Mouse (Mus musculus): ENCODE results near the gene Tectb. TPM values are rescaled to one million over a fixed set of nuclear protein-coding genes. Genes with fewer than 3 reads are reported as not detected.

Gene Tectb
- polyA plus RNA-seq, 1 experiment from 2014 or later, result not detected

- Histone ChIP-seq H3K36me3 (ENCODE audit: control insufficient read depth, insufficient read depth) (no peaks in the 10 kb centered on the region), H3K4me2 (ENCODE audit: low read depth, low read length) (no peak overlapping the region), H3K9ac (ENCODE audit: low read length) (no peak overlapping the region), H3K9me3 (replicated peaks; ENCODE audit: control insufficient read depth, low read length) (no peaks in the 10 kb centered on the region), H3K27ac (ENCODE audit: low read length) (no peak overlapping the region), H3K4me3 (ENCODE audit: low read length) (no peak overlapping the region), H3K4me1 (ENCODE audit: control insufficient read depth, insufficient read depth, low read length) (no peaks in the 10 kb centered on the region), H3K27me3 (ENCODE audit: control insufficient read depth, insufficient read depth, low read length) (peaks cover 4% of the 10 kb centered on the region; the same call in 1 of the 2 replicates)
- 69% methylated on average over 4 of the region's 4 CpGs for WGBS
- no peak for ATAC-seq (replicated peaks; ENCODE audit: extremely low read depth, insufficient read depth, low FRiP score)
Measured at GRCm38 (mm10) chr19:55208654-55209053, 28.1 kb downstream of the Tectb start.

GRCm38 (mm10) chr19:55209084-55209483 lies 28.6 kb downstream of the Tectb start:
- Histone ChIP-seq H3K9ac (ENCODE audit: low read length) (no peak overlapping the region), H3K27me3 (ENCODE audit: control insufficient read depth, insufficient read depth, low read length) (peaks cover 4% of the 10 kb centered on the region; the same call in 1 of the 2 replicates), H3K36me3 (ENCODE audit: control insufficient read depth, insufficient read depth) (no peaks in the 10 kb centered on the region), H3K4me3 (ENCODE audit: low read length) (no peak overlapping the region), H3K27ac (ENCODE audit: low read length) (no peak overlapping the region), H3K9me3 (replicated peaks; ENCODE audit: control insufficient read depth, low read length) (no peaks in the 10 kb centered on the region), H3K4me1 (ENCODE audit: control insufficient read depth, insufficient read depth, low read length) (no peaks in the 10 kb centered on the region), H3K4me2 (ENCODE audit: low read depth, low read length) (no peak overlapping the region)
- WGBS, result 75% methylated on average over 3 of the region's 3 CpGs
- no peak for ATAC-seq (replicated peaks; ENCODE audit: extremely low read depth, insufficient read depth, low FRiP score)

GRCm38 (mm10) chr19:55211698-55212097 lies 31.2 kb downstream of the Tectb start:
- H3K27me3 ChIP-seq (ENCODE audit: control insufficient read depth, insufficient read depth, low read length), result peaks cover 4% of the 10 kb centered on the region; the same call in 1 of the 2 replicates
- no peaks in the 10 kb centered on the region for H3K9me3 ChIP-seq (replicated peaks; ENCODE audit: control insufficient read depth, low read length)
- H3K4me1 ChIP-seq (ENCODE audit: control insufficient read depth, insufficient read depth, low read length), result no peaks in the 10 kb centered on the region
- H3K4me3 ChIP-seq (ENCODE audit: low read length), result no peak overlapping the region
- H3K36me3 ChIP-seq (ENCODE audit: control insufficient read depth, insufficient read depth), result no peaks in the 10 kb centered on the region
- no peak overlapping the region for H3K27ac ChIP-seq (ENCODE audit: low read length)
- no peak overlapping the region for H3K9ac ChIP-seq (ENCODE audit: low read length)
- H3K4me2 ChIP-seq (ENCODE audit: low read depth, low read length), result no peak overlapping the region
- ATAC-seq (replicated peaks; ENCODE audit: extremely low read depth, insufficient read depth, low FRiP score), result no peak
- 70% methylated on average over 1 of the region's 1 CpGs for WGBS

- no peak overlapping the region for H3K4me2 ChIP-seq (ENCODE audit: low read depth, low read length)
- H3K9ac ChIP-seq (ENCODE audit: low read length), result no peak overlapping the region
- H3K27me3 ChIP-seq (ENCODE audit: control insufficient read depth, insufficient read depth, low read length), result no peaks in the 10 kb centered on the region
- no peaks in the 10 kb centered on the region for H3K36me3 ChIP-seq (ENCODE audit: control insufficient read depth, insufficient read depth)
- H3K4me1 ChIP-seq (ENCODE audit: control insufficient read depth, insufficient read depth, low read length), result peaks cover 2% of the 10 kb centered on the region; the same call in 1 of the 2 replicates
- H3K27ac ChIP-seq (ENCODE audit: low read length), result no peak overlapping the region
- no peak overlapping the region for H3K4me3 ChIP-seq (ENCODE audit: low read length)
- ATAC-seq (replicated peaks; ENCODE audit: extremely low read depth, insufficient read depth, low FRiP score), result no peak
- WGBS, result 68% methylated on average over 12 of the region's 12 CpGs
- H3K9me3 ChIP-seq (replicated peaks; ENCODE audit: control insufficient read depth, low read length), result no peaks in the 10 kb centered on the region
Measured at GRCm38 (mm10) chr19:55213617-55214340, 33.2 kb downstream of the Tectb start.

- 92% methylated on average over 4 of the region's 4 CpGs for WGBS
- Histone ChIP-seq H3K27ac (ENCODE audit: low read length) (no peak overlapping the region), H3K9ac (ENCODE audit: low read length) (no peak overlapping the region), H3K27me3 (ENCODE audit: control insufficient read depth, insufficient read depth, low read length) (no peaks in the 10 kb centered on the region; the same call in 1 of the 2 replicates), H3K9me3 (replicated peaks; ENCODE audit: control insufficient read depth, low read length) (no peaks in the 10 kb centered on the region), H3K4me2 (ENCODE audit: low read depth, low read length) (no peak overlapping the region), H3K4me3 (ENCODE audit: low read length) (no peak overlapping the region), H3K36me3 (ENCODE audit: control insufficient read depth, insufficient read depth) (no peaks in the 10 kb centered on the region), H3K4me1 (ENCODE audit: control insufficient read depth, insufficient read depth, low read length) (peaks cover 6% of the 10 kb centered on the region; the same call in 1 of the 2 replicates)
- no peak for ATAC-seq (replicated peaks; ENCODE audit: extremely low read depth, insufficient read depth, low FRiP score)
Measured at GRCm38 (mm10) chr19:55216876-55217275, 36.3 kb downstream of the Tectb start.

- peaks cover 3% of the 10 kb centered on the region; the same call in 1 of the 2 replicates for H3K27me3 ChIP-seq (ENCODE audit: control insufficient read depth, insufficient read depth, low read length)
- H3K4me1 ChIP-seq (ENCODE audit: control insufficient read depth, insufficient read depth, low read length), result peaks cover 6% of the 10 kb centered on the region; the same call in 1 of the 2 replicates
- H3K36me3 ChIP-seq (ENCODE audit: control insufficient read depth, insufficient read depth), result no peaks in the 10 kb centered on the region
- ATAC-seq (replicated peaks; ENCODE audit: extremely low read depth, insufficient read depth, low FRiP score), result no peak
- H3K27ac ChIP-seq (ENCODE audit: low read length), result no peak overlapping the region
- 64% methylated on average over 9 of the region's 9 CpGs for WGBS
- no peak overlapping the region for H3K9ac ChIP-seq (ENCODE audit: low read length)
- H3K4me2 ChIP-seq (ENCODE audit: low read depth, low read length), result no peak overlapping the region
- H3K4me3 ChIP-seq (ENCODE audit: low read length), result no peak overlapping the region
- no peaks in the 10 kb centered on the region for H3K9me3 ChIP-seq (replicated peaks; ENCODE audit: control insufficient read depth, low read length)
Measured at GRCm38 (mm10) chr19:55217365-55217764, 36.8 kb downstream of the Tectb start.

GRCm38 (mm10) chr19:55218192-55218739 lies 37.7 kb downstream of the Tectb start:
- Histone ChIP-seq H3K4me2 (ENCODE audit: low read depth, low read length) (peak overlapping the region; percentile 76), H3K9me3 (replicated peaks; ENCODE audit: control insufficient read depth, low read length) (no peaks in the 10 kb centered on the region), H3K4me3 (ENCODE audit: low read length) (peak overlapping the region; percentile 52), H3K9ac (ENCODE audit: low read length) (peak overlapping the region; percentile 63), H3K4me1 (ENCODE audit: control insufficient read depth, insufficient read depth, low read length) (peaks cover 6% of the 10 kb centered on the region; the same call in 1 of the 2 replicates), H3K27me3 (ENCODE audit: control insufficient read depth, insufficient read depth, low read length) (peaks cover 3% of the 10 kb centered on the region; the same call in 1 of the 2 replicates), H3K36me3 (ENCODE audit: control insufficient read depth, insufficient read depth) (no peaks in the 10 kb centered on the region), H3K27ac (ENCODE audit: low read length) (no peak overlapping the region)
- peak; percentile 74 for ATAC-seq (replicated peaks; ENCODE audit: extremely low read depth, insufficient read depth, low FRiP score)
- WGBS, result 3% methylated on average over 20 of the region's 20 CpGs

GRCm38 (mm10) chr19:55218741-55219221 lies 38.2 kb downstream of the Tectb start:
- 13% methylated on average over 12 of the region's 12 CpGs for WGBS
- no peaks in the 10 kb centered on the region for H3K36me3 ChIP-seq (ENCODE audit: control insufficient read depth, insufficient read depth)
- ATAC-seq (replicated peaks; ENCODE audit: extremely low read depth, insufficient read depth, low FRiP score), result no peak
- peaks cover 6% of the 10 kb centered on the region; the same call in 1 of the 2 replicates for H3K4me1 ChIP-seq (ENCODE audit: control insufficient read depth, insufficient read depth, low read length)
- peak overlapping the region; percentile 76 for H3K4me2 ChIP-seq (ENCODE audit: low read depth, low read length)
- H3K4me3 ChIP-seq (ENCODE audit: low read length), result peak overlapping the region; percentile 52
- H3K9me3 ChIP-seq (replicated peaks; ENCODE audit: control insufficient read depth, low read length), result no peaks in the 10 kb centered on the region
- H3K27ac ChIP-seq (ENCODE audit: low read length), result no peak overlapping the region
- peak overlapping the region; percentile 63 for H3K9ac ChIP-seq (ENCODE audit: low read length)
- H3K27me3 ChIP-seq (ENCODE audit: control insufficient read depth, insufficient read depth, low read length), result peaks cover 3% of the 10 kb centered on the region; the same call in 1 of the 2 replicates

GRCm38 (mm10) chr19:55219359-55219758 lies 38.8 kb downstream of the Tectb start:
- no peak for ATAC-seq (replicated peaks; ENCODE audit: extremely low read depth, insufficient read depth, low FRiP score)
- H3K4me3 ChIP-seq (ENCODE audit: low read length), result no peak overlapping the region; the same call in 1 of the 2 replicates
- H3K27me3 ChIP-seq (ENCODE audit: control insufficient read depth, insufficient read depth, low read length), result peaks cover 3% of the 10 kb centered on the region; the same call in 1 of the 2 replicates
- no peak overlapping the region for H3K9ac ChIP-seq (ENCODE audit: low read length)
- H3K36me3 ChIP-seq (ENCODE audit: control insufficient read depth, insufficient read depth), result no peaks in the 10 kb centered on the region
- H3K9me3 ChIP-seq (replicated peaks; ENCODE audit: control insufficient read depth, low read length), result no peaks in the 10 kb centered on the region
- H3K27ac ChIP-seq (ENCODE audit: low read length), result no peak overlapping the region
- WGBS, result 68% methylated on average over 8 of the region's 8 CpGs
- no peak overlapping the region for H3K4me2 ChIP-seq (ENCODE audit: low read depth, low read length)
- H3K4me1 ChIP-seq (ENCODE audit: control insufficient read depth, insufficient read depth, low read length), result peaks cover 6% of the 10 kb centered on the region; the same call in 1 of the 2 replicates
